Mouse (Mus musculus): ENCODE results near the gene Cacna1c.
A peak's percentile ranks its signal among the peaks of the same experiment; 100 is the strongest.

DNA sequence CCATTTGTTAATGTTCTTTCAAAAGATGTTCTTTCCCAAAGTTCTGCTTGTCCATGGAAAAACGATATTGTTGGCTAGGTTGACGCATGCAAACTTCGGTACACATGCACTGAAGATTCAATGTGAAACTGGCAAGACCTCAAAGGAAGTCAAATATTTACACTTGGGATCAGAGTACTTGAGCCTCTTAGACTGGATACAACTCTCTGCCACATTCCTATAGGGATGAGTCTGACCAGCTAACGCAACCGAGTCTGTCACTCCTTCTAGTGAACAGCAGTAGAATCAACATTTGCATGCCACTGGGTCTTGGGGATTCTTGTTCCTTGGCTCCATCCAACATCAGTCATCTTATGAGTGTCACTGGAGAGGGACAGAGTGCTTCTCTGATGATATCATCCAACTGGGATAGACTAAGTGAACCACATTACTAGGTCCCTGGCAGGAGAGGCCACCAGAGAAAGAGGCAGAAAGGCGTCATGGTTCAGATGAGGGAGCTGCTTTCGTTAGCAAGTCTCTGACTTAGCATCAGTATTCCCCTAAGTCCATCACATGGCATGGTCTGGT lies 241.1 kb downstream of the Cacna1c start:
- no peak for TF ChIP-seq CTCF (IDR thresholded peaks at IDR 0.05)
- TF ChIP-seq EP300 (IDR thresholded peaks at IDR 0.05): peak; percentile 92

All from lung, postnatal 0 days (tissue).